Mouse (Mus musculus): ENCODE measurements around the gene Gmpr2. TPM values are rescaled to one million over a fixed set of nuclear protein-coding genes. Genes with fewer than 3 reads are reported as not detected.

Gmpr2 gene
- polyA plus RNA-seq, 1 experiment from 2014 or later: 48.7 TPM

- Histone ChIP-seq H3K4me2 (ENCODE audit: low read length) (no peak overlapping the region), H3K4me3 (ENCODE audit: low read depth, low read length) (no peak overlapping the region), H3K9me3 (replicated peaks; ENCODE audit: control insufficient read depth, low read length) (no peaks in the 10 kb centered on the region), H3K36me3 (ENCODE audit: control insufficient read depth, insufficient read depth, low read length) (peaks cover 27% of the 10 kb centered on the region), H3K9ac (ENCODE audit: low read length) (no peak overlapping the region), H3K27ac (ENCODE audit: low read depth, low read length) (no peak overlapping the region), H3K4me1 (ENCODE audit: control insufficient read depth, insufficient read depth, low read length) (no peaks in the 10 kb centered on the region), H3K27me3 (replicated peaks; ENCODE audit: control insufficient read depth, insufficient read depth, low read length) (0 out of 2 replicates have a peak, but pooled peaks cover 3% of the 10 kb centered on the region)
- 88% methylated on average over 8 of the region's 8 CpGs for WGBS
- DNase-seq (ENCODE audit: low spot score): no peak
- ATAC-seq: no peak
Observed at GRCm38 (mm10) chr14:55716884-55717283, 45.1 kb downstream of the Gmpr2 start.

GRCm38 (mm10) chr14:55719737-55720136 is 48.0 kb downstream of the Gmpr2 start:
- H3K4me2 ChIP-seq (ENCODE audit: low read length): no peak overlapping the region
- ATAC-seq (no peak), DNase-seq (ENCODE audit: low spot score) (no peak)
- no peaks in the 10 kb centered on the region for H3K27me3 ChIP-seq (replicated peaks; ENCODE audit: control insufficient read depth, insufficient read depth, low read length)
- no peaks in the 10 kb centered on the region for H3K4me1 ChIP-seq (ENCODE audit: control insufficient read depth, insufficient read depth, low read length)
- no peak overlapping the region for H3K9ac ChIP-seq (ENCODE audit: low read length)
- no peaks in the 10 kb centered on the region for H3K9me3 ChIP-seq (replicated peaks; ENCODE audit: control insufficient read depth, low read length)
- peaks cover 27% of the 10 kb centered on the region for H3K36me3 ChIP-seq (ENCODE audit: control insufficient read depth, insufficient read depth, low read length)
- 88% methylated on average over 6 of the region's 6 CpGs for WGBS
- H3K4me3 ChIP-seq (ENCODE audit: low read depth, low read length): no peak overlapping the region
- no peak overlapping the region for H3K27ac ChIP-seq (ENCODE audit: low read depth, low read length)

- Histone ChIP-seq H3K4me1 (ENCODE audit: control insufficient read depth, insufficient read depth, low read length) (no peaks in the 10 kb centered on the region), H3K9me3 (replicated peaks; ENCODE audit: control insufficient read depth, low read length) (no peaks in the 10 kb centered on the region), H3K4me2 (ENCODE audit: low read length) (no peak overlapping the region), H3K27me3 (replicated peaks; ENCODE audit: control insufficient read depth, insufficient read depth, low read length) (no peaks in the 10 kb centered on the region), H3K9ac (ENCODE audit: low read length) (no peak overlapping the region), H3K27ac (ENCODE audit: low read depth, low read length) (no peak overlapping the region), H3K36me3 (ENCODE audit: control insufficient read depth, insufficient read depth, low read length) (peaks cover 27% of the 10 kb centered on the region), H3K4me3 (ENCODE audit: low read depth, low read length) (peak overlapping the region; percentile 77; the same call in 1 of the 2 replicates)
- no peak for ATAC-seq
- no peak for DNase-seq (ENCODE audit: low spot score)
- WGBS: 93% methylated on average over 12 of the region's 12 CpGs
Observed at GRCm38 (mm10) chr14:55720666-55721065, 48.9 kb downstream of the Gmpr2 start.

GRCm38 (mm10) chr14:55721076-55721475 is 49.3 kb downstream of the Gmpr2 start:
- Histone ChIP-seq H3K36me3 (ENCODE audit: control insufficient read depth, insufficient read depth, low read length) (peaks cover 27% of the 10 kb centered on the region), H3K4me3 (ENCODE audit: low read depth, low read length) (peak overlapping the region; percentile 77), H3K9me3 (replicated peaks; ENCODE audit: control insufficient read depth, low read length) (no peaks in the 10 kb centered on the region), H3K27me3 (replicated peaks; ENCODE audit: control insufficient read depth, insufficient read depth, low read length) (no peaks in the 10 kb centered on the region), H3K27ac (ENCODE audit: low read depth, low read length) (no peak overlapping the region), H3K4me1 (ENCODE audit: control insufficient read depth, insufficient read depth, low read length) (no peaks in the 10 kb centered on the region), H3K4me2 (ENCODE audit: low read length) (peak overlapping the region; percentile 75), H3K9ac (ENCODE audit: low read length) (no peak overlapping the region)
- no peak for ATAC-seq
- DNase-seq (ENCODE audit: low spot score): no peak
- WGBS: 76% methylated on average over 6 of the region's 6 CpGs

GRCm38 (mm10) chr14:55721700-55722437 is 50.1 kb downstream of the Gmpr2 start, which contains the start of gene Rabggta:
Rabggta (minus strand) TSS chr14:55722263.
- no peaks in the 10 kb centered on the region for H3K4me1 ChIP-seq (ENCODE audit: control insufficient read depth, insufficient read depth, low read length)
- DNase-seq (ENCODE audit: low spot score) (peak; percentile 96), ATAC-seq (peak; percentile 97)
- no peaks in the 10 kb centered on the region for H3K27me3 ChIP-seq (replicated peaks; ENCODE audit: control insufficient read depth, insufficient read depth, low read length)
- under 1% methylated on average over 50 of the region's 50 CpGs for WGBS
- peaks cover 22% of the 10 kb centered on the region for H3K36me3 ChIP-seq (ENCODE audit: control insufficient read depth, insufficient read depth, low read length)
- H3K9ac ChIP-seq (ENCODE audit: low read length): peak within 1 kb of the TSS; percentile 87
- H3K27ac ChIP-seq (ENCODE audit: low read depth, low read length): peak within 1 kb of the TSS; percentile 84
- no peaks in the 10 kb centered on the region for H3K9me3 ChIP-seq (replicated peaks; ENCODE audit: control insufficient read depth, low read length)
- peak within 1 kb of the TSS; percentile 77 for H3K4me3 ChIP-seq (ENCODE audit: low read depth, low read length)
- H3K4me2 ChIP-seq (ENCODE audit: low read length): peak within 1 kb of the TSS; percentile 75

GRCm38 (mm10) chr14:55722438-55722945 is 50.8 kb downstream of the Gmpr2 start:
- H3K4me1 ChIP-seq (ENCODE audit: control insufficient read depth, insufficient read depth, low read length): no peaks in the 10 kb centered on the region
- H3K9ac ChIP-seq (ENCODE audit: low read length): peak overlapping the region; percentile 87
- H3K27ac ChIP-seq (ENCODE audit: low read depth, low read length): no peak overlapping the region
- H3K4me2 ChIP-seq (ENCODE audit: low read length): peak overlapping the region; percentile 75
- ATAC-seq (peak; percentile 27), DNase-seq (ENCODE audit: low spot score) (no peak)
- H3K9me3 ChIP-seq (replicated peaks; ENCODE audit: control insufficient read depth, low read length): no peaks in the 10 kb centered on the region
- no peaks in the 10 kb centered on the region for H3K27me3 ChIP-seq (replicated peaks; ENCODE audit: control insufficient read depth, insufficient read depth, low read length)
- peaks cover 15% of the 10 kb centered on the region for H3K36me3 ChIP-seq (ENCODE audit: control insufficient read depth, insufficient read depth, low read length)
- peak overlapping the region; percentile 77 for H3K4me3 ChIP-seq (ENCODE audit: low read depth, low read length)
- WGBS: 45% methylated on average over 8 of the region's 8 CpGs

GRCm38 (mm10) chr14:55723433-55723832 is 51.7 kb downstream of the Gmpr2 start:
- H3K4me3 ChIP-seq (ENCODE audit: low read depth, low read length): no peak overlapping the region
- 96% methylated on average over 7 of the region's 7 CpGs for WGBS

GRCm38 (mm10) chr14:55724411-55724871 is 52.7 kb downstream of the Gmpr2 start:
- Histone ChIP-seq H3K27me3 (replicated peaks; ENCODE audit: control insufficient read depth, insufficient read depth, low read length) (no peaks in the 10 kb centered on the region), H3K9ac (ENCODE audit: low read length) (no peak overlapping the region), H3K27ac (ENCODE audit: low read depth, low read length) (no peak overlapping the region), H3K9me3 (replicated peaks; ENCODE audit: control insufficient read depth, low read length) (no peaks in the 10 kb centered on the region), H3K4me2 (ENCODE audit: low read length) (no peak overlapping the region), H3K4me1 (ENCODE audit: control insufficient read depth, insufficient read depth, low read length) (no peaks in the 10 kb centered on the region), H3K36me3 (ENCODE audit: control insufficient read depth, insufficient read depth, low read length) (peaks cover under 1% of the 10 kb centered on the region; the same call in 1 of the 2 replicates), H3K4me3 (ENCODE audit: low read depth, low read length) (no peak overlapping the region)
- ATAC-seq: no peak
- WGBS: 64% methylated on average over 8 of the region's 8 CpGs
- no peak for DNase-seq (ENCODE audit: low spot score)

More at GRCm38 (mm10) chr14:55723433-55723832, 51.7 kb downstream of the Gmpr2 start:
- Histone ChIP-seq H3K27me3 (replicated peaks; ENCODE audit: control insufficient read depth, insufficient read depth, low read length) (no peaks in the 10 kb centered on the region), H3K4me2 (ENCODE audit: low read length) (no peak overlapping the region), H3K27ac (ENCODE audit: low read depth, low read length) (no peak overlapping the region), H3K9ac (ENCODE audit: low read length) (no peak overlapping the region), H3K9me3 (replicated peaks; ENCODE audit: control insufficient read depth, low read length) (no peaks in the 10 kb centered on the region), H3K36me3 (ENCODE audit: control insufficient read depth, insufficient read depth, low read length) (peaks cover 10% of the 10 kb centered on the region), H3K4me1 (ENCODE audit: control insufficient read depth, insufficient read depth, low read length) (no peaks in the 10 kb centered on the region)
- DNase-seq (ENCODE audit: low spot score) (no peak), ATAC-seq (no peak)

- Histone ChIP-seq H3K27me3 (replicated peaks; ENCODE audit: control insufficient read depth, insufficient read depth, low read length) (no peaks in the 10 kb centered on the region), H3K36me3 (ENCODE audit: control insufficient read depth, insufficient read depth, low read length) (no peaks in the 10 kb centered on the region), H3K4me1 (ENCODE audit: control insufficient read depth, insufficient read depth, low read length) (no peaks in the 10 kb centered on the region), H3K4me2 (ENCODE audit: low read length) (no peak overlapping the region), H3K27ac (ENCODE audit: low read depth, low read length) (no peak overlapping the region), H3K4me3 (ENCODE audit: low read depth, low read length) (no peak overlapping the region), H3K9ac (ENCODE audit: low read length) (no peak overlapping the region), H3K9me3 (replicated peaks; ENCODE audit: control insufficient read depth, low read length) (no peaks in the 10 kb centered on the region)
- DNase-seq (ENCODE audit: low spot score) (no peak), ATAC-seq (no peak)
Observed at GRCm38 (mm10) chr14:55726261-55726660, 54.5 kb downstream of the Gmpr2 start.
